Mouse (Mus musculus) neural tube, embryonic 13.5 days (tissue): Measurements from ENCODE around the gene Ctnna3. TPM values are rescaled to one million over a fixed set of nuclear protein-coding genes. Genes with fewer than 3 reads are reported as not detected.
"Not testable (repeated sequence)": the region's sequence is repeated elsewhere in the genome, so short reads cannot be mapped to it uniquely, and the experiment has no call there.

ENCODE experiments used
- ATAC-seq: fragments of 200-750 bp; cut with Nextera tagmentation; 2 replicates; pipeline ENCODE4 v1.8.0; 2017; ENCODE audit warnings: low read depth, mild to moderate bottlenecking, moderate TSS enrichment, moderate library complexity
- H3K27ac ChIP-seq: fragments of 300-500 bp; sonication (generic); replicated peaks from 2 replicates; pipeline ENCODE4 v1.5.1; 2015; ENCODE audit warnings: moderate library complexity, mild to moderate bottlenecking, inconsistent platforms
- H3K27me3 ChIP-seq: fragments of 300-500 bp; sonication (generic); 2 replicates; pipeline ENCODE4 v1.6.1; 2015; ENCODE audit warnings: mild to moderate bottlenecking, inconsistent platforms
- H3K36me3 ChIP-seq: fragments of 300-500 bp; sonication (generic); 2 replicates; pipeline ENCODE4 v1.6.1; 2015; ENCODE audit warnings: mild to moderate bottlenecking, inconsistent platforms
- H3K4me1 ChIP-seq: fragments of 300-500 bp; sonication (generic); replicated peaks from 2 replicates; pipeline ENCODE4 v1.6.1; 2015; ENCODE audit warnings: inconsistent platforms
- H3K4me2 ChIP-seq: fragments of 300-500 bp; sonication (generic); 2 replicates; pipeline ENCODE4 v1.6.1; 2015; ENCODE audit warnings: inconsistent platforms, mild to moderate bottlenecking, moderate library complexity
- H3K4me3 ChIP-seq: fragments of 300-500 bp; sonication (generic); 2 replicates; pipeline ENCODE4 v1.5.1; 2015; ENCODE audit warnings: mild to moderate bottlenecking, inconsistent platforms
- H3K9ac ChIP-seq: fragments of 300-500 bp; sonication (generic); 2 replicates; pipeline ENCODE4 v1.6.1; 2015; ENCODE audit warnings: moderate library complexity, mild to moderate bottlenecking, inconsistent platforms
- H3K9me3 ChIP-seq: fragments of 300-500 bp; sonication (generic); 2 replicates; pipeline ENCODE4 v1.6.1; 2016; ENCODE audit warnings: inconsistent platforms
- WGBS: fragments of 180-500 bp; shearing (Covaris S2); methylation state at CpG from one replicate; pipeline ENCODE4 v1.1.7; 2015; 5-methylcytosine and 5-hydroxymethylcytosine counted together
- polyA plus RNA-seq: library from polyadenylated mRNA; unstranded; fragments of >200 nt; fragmentation: Nextera tagmentation; extraction: Ambion mirVana; gene quantifications from 2 replicates; pipeline ENCODE4 v1.2.1, GENCODE M21; 2015

Gene Ctnna3
- polyA plus RNA-seq, 1 experiment from 2014 or later = 3.7 TPM

- no peaks in the 10 kb centered on the region for H3K4me1 ChIP-seq
- no peaks in the 10 kb centered on the region for H3K36me3 ChIP-seq
- H3K9me3 ChIP-seq = no peaks in the 10 kb centered on the region
- no peak overlapping the region for H3K4me2 ChIP-seq
- no peak overlapping the region for H3K9ac ChIP-seq
- no peaks in the 10 kb centered on the region for H3K27me3 ChIP-seq
- ATAC-seq = no peak
- 31% methylated on average over 5 of the region's 5 CpGs for WGBS
- H3K4me3 ChIP-seq = no peak overlapping the region
- no peak overlapping the region for H3K27ac ChIP-seq
Observed at GRCm38 (mm10) chr10:64636760-64637159, 1206.9 kb downstream of the Ctnna3 start.

- ATAC-seq = no peak
- Histone ChIP-seq H3K27ac (no peak overlapping the region), H3K9me3 (no peaks in the 10 kb centered on the region)
Observed at GRCm38 (mm10) chr10:64639061-64639460, 1209.2 kb downstream of the Ctnna3 start.

GRCm38 (mm10) chr10:64641093-64641492 lies 1211.2 kb downstream of the Ctnna3 start:
- H3K4me1 ChIP-seq = no peaks in the 10 kb centered on the region
- no peaks in the 10 kb centered on the region for H3K36me3 ChIP-seq
- no peak overlapping the region for H3K9ac ChIP-seq
- no peaks in the 10 kb centered on the region for H3K27me3 ChIP-seq
- no peak overlapping the region for H3K4me3 ChIP-seq
- 77% methylated on average over 4 of the region's 4 CpGs for WGBS
- H3K9me3 ChIP-seq = no peaks in the 10 kb centered on the region
- no peak overlapping the region for H3K4me2 ChIP-seq
- no peak for ATAC-seq
- no peak overlapping the region for H3K27ac ChIP-seq

More at GRCm38 (mm10) chr10:64639061-64639460, 1209.2 kb downstream of the Ctnna3 start:
- H3K4me3 ChIP-seq = no peak overlapping the region
- no peaks in the 10 kb centered on the region for H3K27me3 ChIP-seq
- H3K36me3 ChIP-seq = no peaks in the 10 kb centered on the region
- H3K9ac ChIP-seq = no peak overlapping the region
- H3K4me1 ChIP-seq = no peaks in the 10 kb centered on the region
- H3K4me2 ChIP-seq = no peak overlapping the region

GRCm38 (mm10) chr10:64641576-64641975 lies 1211.7 kb downstream of the Ctnna3 start:
- peak; percentile 76 for ATAC-seq
- Histone ChIP-seq H3K4me3 (no peak overlapping the region), H3K4me2 (no peak overlapping the region), H3K27ac (no peak overlapping the region), H3K36me3 (no peaks in the 10 kb centered on the region), H3K4me1 (no peaks in the 10 kb centered on the region), H3K9ac (no peak overlapping the region), H3K27me3 (no peaks in the 10 kb centered on the region), H3K9me3 (no peaks in the 10 kb centered on the region)
- 51% methylated on average over 8 of the region's 8 CpGs for WGBS

- no peak overlapping the region for H3K4me2 ChIP-seq
- H3K4me1 ChIP-seq = no peaks in the 10 kb centered on the region
- no peaks in the 10 kb centered on the region for H3K9me3 ChIP-seq
- H3K36me3 ChIP-seq = no peaks in the 10 kb centered on the region
- H3K27ac ChIP-seq = no peak overlapping the region
- ATAC-seq = no peak
- WGBS = 86% methylated on average over 2 of the region's 2 CpGs
- no peaks in the 10 kb centered on the region for H3K27me3 ChIP-seq
- no peak overlapping the region for H3K4me3 ChIP-seq
- H3K9ac ChIP-seq = no peak overlapping the region
Observed at GRCm38 (mm10) chr10:64643976-64644375, 1214.1 kb downstream of the Ctnna3 start.

GRCm38 (mm10) chr10:64661190-64661589 lies 1231.3 kb downstream of the Ctnna3 start:
- H3K4me2 ChIP-seq = no peak overlapping the region
- H3K9me3 ChIP-seq = no peaks in the 10 kb centered on the region
- H3K4me3 ChIP-seq = no peak overlapping the region
- H3K4me1 ChIP-seq = no peaks in the 10 kb centered on the region
- no peak for ATAC-seq
- 90% methylated on average over 4 of the region's 4 CpGs for WGBS
- H3K27me3 ChIP-seq = no peaks in the 10 kb centered on the region
- no peaks in the 10 kb centered on the region for H3K36me3 ChIP-seq
- no peak overlapping the region for H3K9ac ChIP-seq
- H3K27ac ChIP-seq = no peak overlapping the region

GRCm38 (mm10) chr10:64671469-64671868 lies 1241.6 kb downstream of the Ctnna3 start:
- Histone ChIP-seq H3K9me3 (no peaks in the 10 kb centered on the region), H3K36me3 (no peaks in the 10 kb centered on the region), H3K4me1 (no peaks in the 10 kb centered on the region), H3K27ac (no peak overlapping the region), H3K4me3 (no peak overlapping the region), H3K27me3 (no peaks in the 10 kb centered on the region), H3K4me2 (no peak overlapping the region), H3K9ac (no peak overlapping the region)
- no peak for ATAC-seq
- 85% methylated on average over 2 of the region's 2 CpGs for WGBS

GRCm38 (mm10) chr10:64675796-64676195 lies 1245.9 kb downstream of the Ctnna3 start:
- WGBS = 85% methylated on average over 3 of the region's 3 CpGs
- no peak for ATAC-seq
- H3K4me3 ChIP-seq = no peak overlapping the region

GRCm38 (mm10) chr10:64710017-64710416 lies 1280.1 kb downstream of the Ctnna3 start:
- no peaks in the 10 kb centered on the region for H3K27me3 ChIP-seq
- no peaks in the 10 kb centered on the region for H3K9me3 ChIP-seq
- no peak overlapping the region for H3K4me3 ChIP-seq
- H3K4me1 ChIP-seq = no peaks in the 10 kb centered on the region
- WGBS = 86% methylated on average over 2 of the region's 2 CpGs
- ATAC-seq = no peak
- H3K27ac ChIP-seq = no peak overlapping the region
- no peaks in the 10 kb centered on the region for H3K36me3 ChIP-seq
- H3K9ac ChIP-seq = no peak overlapping the region
- no peak overlapping the region for H3K4me2 ChIP-seq

More at GRCm38 (mm10) chr10:64675796-64676195, 1245.9 kb downstream of the Ctnna3 start:
- Histone ChIP-seq H3K9ac (no peak overlapping the region), H3K4me1 (no peaks in the 10 kb centered on the region), H3K27me3 (no peaks in the 10 kb centered on the region), H3K9me3 (no peaks in the 10 kb centered on the region), H3K36me3 (no peaks in the 10 kb centered on the region), H3K4me2 (no peak overlapping the region), H3K27ac (no peak overlapping the region)

- 33% methylated on average over 9 of the region's 9 CpGs for WGBS
- ATAC-seq = peak; percentile 89
Observed at GRCm38 (mm10) chr10:64718036-64718435, 1288.1 kb downstream of the Ctnna3 start.

GRCm38 (mm10) chr10:64735692-64736091 lies 1305.8 kb downstream of the Ctnna3 start:
- Histone ChIP-seq H3K4me1 (no peaks in the 10 kb centered on the region), H3K27me3 (no peaks in the 10 kb centered on the region), H3K9ac (no peak overlapping the region), H3K4me2 (no peak overlapping the region), H3K4me3 (no peak overlapping the region), H3K36me3 (no peaks in the 10 kb centered on the region), H3K27ac (no peak overlapping the region), H3K9me3 (no peaks in the 10 kb centered on the region)
- 82% methylated on average over 2 of the region's 2 CpGs for WGBS
- ATAC-seq = no peak

More at GRCm38 (mm10) chr10:64718036-64718435, 1288.1 kb downstream of the Ctnna3 start:
- Histone ChIP-seq H3K36me3 (no peaks in the 10 kb centered on the region), H3K4me2 (0 out of 2 replicates have a peak overlapping the region, but pooled peaks have one; percentile 6), H3K27me3 (no peaks in the 10 kb centered on the region), H3K4me3 (no peak overlapping the region), H3K9me3 (no peaks in the 10 kb centered on the region), H3K4me1 (peaks cover 18% of the 10 kb centered on the region), H3K27ac (no peak overlapping the region), H3K9ac (no peak overlapping the region)

- H3K27ac ChIP-seq = no peak overlapping the region
- no peak overlapping the region for H3K4me3 ChIP-seq
- H3K9me3 ChIP-seq = no peaks in the 10 kb centered on the region
- no peak for ATAC-seq
- no peaks in the 10 kb centered on the region for H3K27me3 ChIP-seq
- no peak overlapping the region for H3K4me2 ChIP-seq
- no peaks in the 10 kb centered on the region for H3K4me1 ChIP-seq
- WGBS = 27% methylated on average over 2 of the region's 2 CpGs
- H3K36me3 ChIP-seq = no peaks in the 10 kb centered on the region
- H3K9ac ChIP-seq = no peak overlapping the region
Observed at GRCm38 (mm10) chr10:64736616-64737015, 1306.7 kb downstream of the Ctnna3 start.

- not testable (repeated sequence) for H3K27me3 ChIP-seq, H3K4me1 ChIP-seq, H3K4me2 ChIP-seq, H3K9me3 ChIP-seq, H3K36me3 ChIP-seq, ATAC-seq, H3K27ac ChIP-seq, H3K4me3 ChIP-seq, H3K9ac ChIP-seq
- WGBS = 88% methylated on average over 11 of the region's 11 CpGs
Observed at GRCm38 (mm10) chr10:64741721-64742120, 1311.8 kb downstream of the Ctnna3 start.
